Mouse (Mus musculus): ENCODE data around the gene Erp29. TPM values are rescaled to one million over a fixed set of nuclear protein-coding genes. Genes with fewer than 3 reads are reported as not detected.

Erp29 gene
- total and polyA plus RNA-seq, 3 experiments = 204 to 258 (median 252) TPM

DNA sequence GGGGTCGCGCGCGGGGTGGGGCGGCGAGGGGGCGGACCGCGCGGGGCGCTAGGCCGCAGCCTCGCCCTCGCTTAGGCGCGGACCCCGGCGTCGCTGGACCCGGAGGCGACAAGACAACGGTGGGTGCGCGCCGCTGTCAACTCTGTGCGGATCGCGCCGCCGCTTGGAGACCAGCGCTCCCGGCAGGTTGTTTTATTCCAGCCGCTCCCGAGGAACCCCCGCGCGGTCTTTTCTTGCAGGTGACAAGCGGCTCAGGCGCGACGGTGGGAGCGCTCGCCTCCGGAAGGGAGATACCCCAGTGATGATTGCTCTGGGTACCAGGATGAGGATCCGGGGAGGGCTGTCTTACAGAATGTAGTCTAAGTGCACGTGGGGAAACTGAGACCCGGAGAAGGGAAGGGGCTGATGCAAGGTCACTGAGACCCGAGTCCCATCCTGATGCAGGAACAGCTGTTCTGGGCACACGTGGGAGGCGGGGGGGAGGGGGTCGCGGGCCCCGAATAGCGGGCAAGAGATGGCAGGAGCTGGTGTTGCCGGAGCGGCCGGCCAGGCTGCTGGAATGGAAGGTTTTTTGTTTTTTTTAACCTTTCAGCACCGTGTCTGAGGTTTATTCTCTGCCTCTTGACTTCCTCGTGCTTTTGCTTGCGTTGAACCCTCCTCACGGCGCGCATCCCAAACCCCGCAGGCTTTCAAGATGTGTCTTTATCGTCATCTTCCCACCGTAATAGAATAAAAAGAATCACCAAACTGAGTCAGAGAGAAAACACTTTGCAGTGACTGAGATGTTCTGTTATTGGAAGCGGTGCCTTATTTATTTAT is 54.0 kb downstream of the Erp29 start:
- Histone ChIP-seq H3K36me3 (replicated peaks in 1 of 2; ENCODE audit: control insufficient read depth in 1 of 2, insufficient read depth in 1 of 2, low read length in 1 of 2) (peaks cover 6 to 35% of the 10 kb centered on the region in 2 experiments), H3K4me3 (replicated peaks in 1 of 3; ENCODE audit: low read depth in 2 of 3, low read length in 2 of 3, poor library complexity in 1 of 3) (peak overlapping the region; percentile 84 to 94 (median 84)), H3K27ac (ENCODE audit: insufficient read depth, low read depth) (peak overlapping the region; percentile 35), H3K79me2 (replicated peaks; ENCODE audit: control insufficient read depth, extremely low read depth, insufficient read depth, poor library complexity, severe bottlenecking) (peaks cover 54% of the 10 kb centered on the region), H3K4me1 (ENCODE audit: control insufficient read depth in 1 of 2, insufficient read depth in 2 of 2) (peaks cover 12 to 42% of the 10 kb centered on the region in 2 experiments; a peak in 3 of 4 replicates), H3K9me3 (replicated peaks; ENCODE audit: low read length) (no peaks in the 10 kb centered on the region), H3K9ac (ENCODE audit: insufficient read depth, low read depth) (peak overlapping the region; percentile 77), H3K4me2 (ENCODE audit: insufficient read depth, low read depth, poor library complexity, severe bottlenecking) (peak overlapping the region; percentile 82), H3K27me3 (replicated peaks) (no peaks in the 10 kb centered on the region)
- dilution Hi-C loops (cut with MboI; ENCODE audit: extremely low pct_ligation_motif_present, extremely low pct_unique_long_range_greater_than_20kb, low sequenced_read_pairs) (no loop called here), in situ Hi-C loops (cut with MboI; ENCODE audit: low pct_ligation_motif_present, low pct_unique_long_range_greater_than_20kb, low sequenced_read_pairs) (no loop called here)
- peak; percentile 58 for DNase-seq (ENCODE audit: extremely low read depth)
- TF ChIP-seq MXI1 (IDR thresholded peaks at IDR 0.05; ENCODE audit: low read depth, low read length) = peak; percentile 86
- 0 out of 2 replicates have a peak, but pooled peaks have one; percentile 71 for TF ChIP-seq MAX (IDR thresholded peaks at IDR 0.05; ENCODE audit: low read length)
- peak; percentile 93 for TF ChIP-seq MYC (IDR thresholded peaks at IDR 0.05; ENCODE audit: low read depth, low read length)
- TF ChIP-seq UBTF (IDR thresholded peaks at IDR 0.05; ENCODE audit: low read depth, low read length) = peak; percentile 100
- TF ChIP-seq MEF2A (IDR thresholded peaks at IDR 0.05; ENCODE audit: borderline replicate concordance, low read depth, low read length) = 0 out of 2 replicates have a peak, but pooled peaks have one; percentile 2
- TF ChIP-seq NRF1 (IDR thresholded peaks at IDR 0.05; ENCODE audit: low read depth, low read length) = no peak
- TF ChIP-seq BHLHE40 (IDR thresholded peaks at IDR 0.05; ENCODE audit: low read depth, low read length) = peak; percentile 20; the same call in 1 of the 2 replicates
- no peak for TF ChIP-seq CHD2 (IDR thresholded peaks at IDR 0.05; ENCODE audit: low read length)
- no peak for TF ChIP-seq MAFK (IDR thresholded peaks at IDR 0.05; ENCODE audit: insufficient replicate concordance, low read length)
- peak; percentile 47 for TF ChIP-seq SIN3A (IDR thresholded peaks at IDR 0.05; ENCODE audit: low read length)
- 0 out of 2 replicates have a peak, but pooled peaks have one; percentile 44 for TF ChIP-seq CHD1 (IDR thresholded peaks at IDR 0.05; ENCODE audit: low read depth, low read length)
- no peak for TF ChIP-seq ZNF384 (IDR thresholded peaks at IDR 0.05; ENCODE audit: low read depth, low read length)

DNA sequence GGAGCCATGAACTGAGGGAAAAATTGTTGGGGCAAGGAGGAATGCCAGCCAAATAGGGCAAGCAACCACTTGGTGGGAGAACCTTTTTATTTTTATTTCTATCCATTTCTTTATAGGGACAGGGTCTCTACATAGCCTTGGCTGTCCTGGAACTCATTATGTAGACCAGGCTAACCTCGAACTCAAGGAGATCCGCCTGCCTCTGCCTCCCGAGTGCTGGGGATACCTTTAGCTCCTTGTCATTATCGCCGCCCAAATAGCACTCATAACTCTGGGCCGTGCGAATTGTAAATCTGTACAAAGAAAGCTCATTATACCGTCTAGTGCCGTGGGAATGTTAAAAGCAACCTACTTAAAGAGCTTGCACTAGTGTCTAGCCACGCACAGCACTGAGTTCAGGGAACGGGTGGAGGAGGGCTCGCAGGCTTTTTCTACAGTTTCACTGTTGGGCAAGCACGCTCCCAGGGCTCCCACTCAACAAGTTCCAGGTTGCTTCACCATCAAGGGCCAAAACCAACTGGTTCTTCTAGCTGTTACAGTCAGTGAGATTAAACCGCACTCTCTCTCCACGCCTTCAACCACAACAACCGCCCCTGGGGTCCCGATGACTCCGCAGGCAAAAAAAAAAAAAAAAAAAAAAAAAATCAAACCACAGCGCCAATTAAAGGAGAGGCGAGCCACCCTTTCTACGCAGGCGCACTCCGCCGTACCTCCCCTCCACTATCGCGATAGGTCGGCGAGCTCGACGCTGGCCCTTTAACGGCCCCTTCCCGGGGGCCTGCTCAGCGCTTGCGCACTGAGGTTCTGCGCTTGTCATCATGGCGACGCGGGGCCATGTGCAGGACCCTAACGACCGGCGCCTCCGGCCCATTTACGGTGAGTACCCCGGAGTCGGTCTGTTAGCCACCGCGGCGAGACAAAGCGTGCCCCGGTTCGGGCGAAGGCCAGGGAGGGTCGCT is 54.8 kb downstream of the Erp29 start, which contains the start of gene Naa25:
Naa25 (plus strand) TSS at position 750 of the 959 bp plus-strand sequence.
- peaks cover 12 to 36% of the 10 kb centered on the region in 2 experiments; a peak in 3 of 4 replicates for H3K4me1 ChIP-seq (ENCODE audit: control insufficient read depth in 1 of 2, insufficient read depth in 2 of 2)
- in situ Hi-C loops (cut with MboI; ENCODE audit: low pct_ligation_motif_present, low pct_unique_long_range_greater_than_20kb, low sequenced_read_pairs) (no loop called here), dilution Hi-C loops (cut with MboI; ENCODE audit: extremely low pct_ligation_motif_present, extremely low pct_unique_long_range_greater_than_20kb, low sequenced_read_pairs) (no loop called here)
- no peaks in the 10 kb centered on the region for H3K27me3 ChIP-seq (replicated peaks)
- peaks cover 6 to 27% of the 10 kb centered on the region in 2 experiments for H3K36me3 ChIP-seq (replicated peaks in 1 of 2; ENCODE audit: control insufficient read depth in 1 of 2, insufficient read depth in 1 of 2, low read length in 1 of 2)
- no peaks in the 10 kb centered on the region for H3K9me3 ChIP-seq (replicated peaks; ENCODE audit: low read length)
- H3K9ac ChIP-seq (ENCODE audit: insufficient read depth, low read depth) = peak within 1 kb of the TSS; percentile 77
- peak; percentile 98 for DNase-seq (ENCODE audit: extremely low read depth)
- H3K79me2 ChIP-seq (replicated peaks; ENCODE audit: control insufficient read depth, extremely low read depth, insufficient read depth, poor library complexity, severe bottlenecking) = peaks cover 45% of the 10 kb centered on the region
- H3K4me3 ChIP-seq (replicated peaks in 1 of 3; ENCODE audit: low read depth in 2 of 3, low read length in 2 of 3, poor library complexity in 1 of 3) = peak within 1 kb of the TSS; percentile 84 to 94 (median 84)
- peak within 1 kb of the TSS; percentile 35 for H3K27ac ChIP-seq (ENCODE audit: insufficient read depth, low read depth)
- peak within 1 kb of the TSS; percentile 82 for H3K4me2 ChIP-seq (ENCODE audit: insufficient read depth, low read depth, poor library complexity, severe bottlenecking)
- TF ChIP-seq TCF12 (IDR thresholded peaks at IDR 0.05; ENCODE audit: low read depth, low read length) = peak; percentile 78
- TF ChIP-seq CHD2 (IDR thresholded peaks at IDR 0.05; ENCODE audit: low read length) = peak; percentile 99
- peak; percentile 84; the same call in 1 of the 2 replicates for TF ChIP-seq SIN3A (IDR thresholded peaks at IDR 0.05; ENCODE audit: low read length)
- peak; percentile 68; the same call in 1 of the 2 replicates for TF ChIP-seq ELF1 (IDR thresholded peaks at IDR 0.05; ENCODE audit: low read depth, low read length)
- TF ChIP-seq SMC3 (IDR thresholded peaks at IDR 0.05; ENCODE audit: low read depth, low read length) = no peak
- no peak for TF ChIP-seq CTCF (conservative IDR thresholded peaks at IDR 0.05 in 1 of 2, IDR thresholded peaks at IDR 0.05 in 1 of 2; ENCODE audit: low read depth in 2 of 2, low read length in 2 of 2)
- TF ChIP-seq MAX (IDR thresholded peaks at IDR 0.05; ENCODE audit: low read length) = peak; percentile 84
- TF ChIP-seq TBP (conservative IDR thresholded peaks at IDR 0.05; ENCODE audit: low read depth, low read length) = peak; percentile 84; the same call in 1 of the 2 replicates
- TF ChIP-seq RAD21 (IDR thresholded peaks at IDR 0.05; ENCODE audit: low read depth, low read length) = no peak
- no peak for TF ChIP-seq GABPA (IDR thresholded peaks at IDR 0.05; ENCODE audit: insufficient replicate concordance, low read depth, low read length)
- TF ChIP-seq NELFE (IDR thresholded peaks at IDR 0.05; ENCODE audit: low read depth, low read length) = peak; percentile 95
- peak; percentile 100 for TF ChIP-seq ZNF384 (IDR thresholded peaks at IDR 0.05; ENCODE audit: low read depth, low read length)
- peak; percentile 95 for TF ChIP-seq POLR2A (IDR thresholded peaks at IDR 0.05; ENCODE audit: low read depth, low read length)
- TF ChIP-seq ZMIZ1 (IDR thresholded peaks at IDR 0.05; ENCODE audit: low read depth, low read length) = peak; percentile 89
- 0 out of 2 replicates have a peak, but pooled peaks have one; percentile 55 for TF ChIP-seq KAT2A (IDR thresholded peaks at IDR 0.05; ENCODE audit: insufficient replicate concordance, low read length)
- peak; percentile 92 for TF ChIP-seq NRF1 (IDR thresholded peaks at IDR 0.05; ENCODE audit: low read depth, low read length)
- TF ChIP-seq POLR2AphosphoS2 (IDR thresholded peaks at IDR 0.05; ENCODE audit: low read depth, low read length) = peak; percentile 83; the same call in 1 of the 2 replicates
- no peak for TF ChIP-seq ZKSCAN1 (IDR thresholded peaks at IDR 0.05; ENCODE audit: borderline replicate concordance, low read depth, low read length)
- peak; percentile 84 for TF ChIP-seq HCFC1 (IDR thresholded peaks at IDR 0.05; ENCODE audit: low read depth, low read length)
- peak; percentile 79 for TF ChIP-seq MXI1 (IDR thresholded peaks at IDR 0.05; ENCODE audit: low read depth, low read length)
